Mouse (Mus musculus) midbrain, embryonic 13.5 days (tissue): Measurements from ENCODE around the gene Ercc8. TPM values are rescaled to one million over a fixed set of nuclear protein-coding genes. Genes with fewer than 3 reads are reported as not detected.

Experiments
- ATAC-seq: fragments of 200-750 bp; cut with Nextera tagmentation; 2 replicates; pipeline ENCODE4 v1.8.0; 2017; ENCODE audit warnings: mild to moderate bottlenecking, moderate TSS enrichment, moderate library complexity
- H3K27ac ChIP-seq: fragments of 300-500 bp; sonication (generic); 2 replicates; pipeline ENCODE4 v1.5.1; 2015; ENCODE audit warnings: inconsistent platforms, mild to moderate bottlenecking, moderate library complexity
- H3K27me3 ChIP-seq: fragments of 300-500 bp; sonication (generic); 2 replicates; pipeline ENCODE4 v1.6.1; 2015; ENCODE audit warnings: mild to moderate bottlenecking, inconsistent platforms
- H3K36me3 ChIP-seq: fragments of 300-500 bp; sonication (generic); 2 replicates; pipeline ENCODE4 v1.6.1; 2015; ENCODE audit warnings: mild to moderate bottlenecking, inconsistent platforms
- H3K4me1 ChIP-seq: fragments of 300-500 bp; sonication (generic); replicated peaks from 2 replicates; pipeline ENCODE4 v1.6.1; 2015; ENCODE audit warnings: inconsistent platforms
- H3K4me2 ChIP-seq: fragments of 300-500 bp; sonication (generic); replicated peaks from 2 replicates; pipeline ENCODE4 v1.6.1; 2015; ENCODE audit warnings: moderate library complexity, mild to moderate bottlenecking, inconsistent platforms
- H3K4me3 ChIP-seq: fragments of 300-500 bp; sonication (generic); replicated peaks from 2 replicates; pipeline ENCODE4 v1.5.1; 2015; ENCODE audit warnings: mild to moderate bottlenecking, inconsistent platforms
- H3K9ac ChIP-seq: fragments of 300-500 bp; sonication (generic); replicated peaks from 2 replicates; pipeline ENCODE4 v1.6.1; 2015; ENCODE audit warnings: mild to moderate bottlenecking, inconsistent platforms
- H3K9me3 ChIP-seq: fragments of 300-500 bp; sonication (generic); 2 replicates; pipeline ENCODE4 v1.6.1; 2016; ENCODE audit warnings: mild to moderate bottlenecking, inconsistent platforms
- WGBS: fragments of 180-500 bp; shearing (Covaris S2); methylation state at CpG from one replicate; pipeline ENCODE4 v1.1.7; 2015; 5-methylcytosine and 5-hydroxymethylcytosine counted together
- polyA plus RNA-seq: library from polyadenylated mRNA; unstranded; fragments of >200 nt; fragmentation: Nextera tagmentation; extraction: Ambion mirVana; gene quantifications from 2 replicates; pipeline ENCODE4 v1.2.1, GENCODE M21; 2015

The Ercc8 gene
- polyA plus RNA-seq, 1 experiment from 2014 or later = 29.1 TPM

DNA sequence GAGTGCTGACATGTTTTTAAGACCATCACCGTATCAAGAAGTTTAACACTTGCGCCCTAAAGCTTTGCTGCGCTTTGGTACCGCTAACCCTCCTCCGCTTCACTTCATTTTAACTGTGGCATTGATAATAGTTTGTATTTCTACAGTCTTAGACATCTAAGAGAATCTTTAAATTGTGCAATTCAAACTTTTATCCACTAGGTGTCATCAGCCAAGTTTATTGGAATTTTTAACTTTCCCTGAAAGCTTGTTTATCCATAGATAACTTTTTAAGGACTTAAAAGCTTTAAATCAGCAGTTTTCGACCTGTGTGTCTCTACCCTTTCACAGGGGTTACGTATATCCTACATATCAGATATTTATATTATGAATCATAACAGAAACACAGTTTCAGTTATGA, 1.4 kb downstream of the Ercc8 start:
- peak overlapping the region; percentile 91; the same call in 1 of the 2 replicates for H3K4me3 ChIP-seq
- H3K4me1 ChIP-seq = peaks cover 15% of the 10 kb centered on the region
- WGBS = 68% methylated on average over 7 of the region's 7 CpGs
- H3K27me3 ChIP-seq = no peaks in the 10 kb centered on the region
- no peak overlapping the region for H3K27ac ChIP-seq
- no peak overlapping the region for H3K9ac ChIP-seq
- H3K9me3 ChIP-seq = no peaks in the 10 kb centered on the region
- no peak for ATAC-seq
- peak overlapping the region; percentile 84 for H3K4me2 ChIP-seq
- peaks cover 13% of the 10 kb centered on the region; the same call in 1 of the 2 replicates for H3K36me3 ChIP-seq

DNA sequence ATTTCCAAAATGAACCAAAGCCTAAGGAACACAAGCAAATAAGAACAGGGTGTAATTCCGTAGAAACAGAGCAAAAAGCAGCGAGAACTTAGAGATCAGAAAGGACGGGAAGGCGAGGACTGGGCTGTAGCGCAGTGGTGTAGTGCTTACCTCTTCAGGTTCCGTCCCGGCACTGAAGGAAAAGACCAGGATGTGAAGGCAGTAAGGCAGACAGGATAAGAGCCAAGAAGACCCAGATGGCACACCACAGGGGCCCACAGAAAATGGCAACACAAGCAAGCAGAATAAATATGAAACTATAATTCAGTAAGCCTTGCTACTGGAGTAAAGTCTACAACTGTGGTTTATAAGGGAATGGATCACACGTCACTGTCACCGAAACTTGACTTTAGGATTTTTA, 5.4 kb downstream of the Ercc8 start:
- H3K4me3 ChIP-seq = no peak overlapping the region
- no peaks in the 10 kb centered on the region for H3K27me3 ChIP-seq
- no peaks in the 10 kb centered on the region for H3K9me3 ChIP-seq
- peaks cover 13% of the 10 kb centered on the region; the same call in 1 of the 2 replicates for H3K36me3 ChIP-seq
- 94% methylated on average over 9 of the region's 9 CpGs for WGBS
- no peak for ATAC-seq
- H3K9ac ChIP-seq = no peak overlapping the region
- no peak overlapping the region for H3K4me2 ChIP-seq
- no peak overlapping the region for H3K27ac ChIP-seq
- H3K4me1 ChIP-seq = peaks cover 9% of the 10 kb centered on the region

GRCm38 (mm10) chr13:108164621-108165020, 6.1 kb downstream of the Ercc8 start:
- H3K4me2 ChIP-seq = no peak overlapping the region
- no peak overlapping the region for H3K4me3 ChIP-seq
- H3K27me3 ChIP-seq = no peaks in the 10 kb centered on the region
- no peak for ATAC-seq
- H3K9ac ChIP-seq = no peak overlapping the region
- no peaks in the 10 kb centered on the region for H3K9me3 ChIP-seq
- H3K4me1 ChIP-seq = peaks cover 3% of the 10 kb centered on the region
- no peak overlapping the region for H3K27ac ChIP-seq
- 92% methylated on average over 3 of the region's 3 CpGs for WGBS
- H3K36me3 ChIP-seq = peaks cover 17% of the 10 kb centered on the region; the same call in 1 of the 2 replicates

GRCm38 (mm10) chr13:108170002-108170401, 11.5 kb downstream of the Ercc8 start:
- ATAC-seq = no peak
- peaks cover 46% of the 10 kb centered on the region for H3K36me3 ChIP-seq
- no peaks in the 10 kb centered on the region for H3K4me1 ChIP-seq
- H3K9me3 ChIP-seq = no peaks in the 10 kb centered on the region
- no peak overlapping the region for H3K27ac ChIP-seq
- H3K9ac ChIP-seq = no peak overlapping the region
- H3K27me3 ChIP-seq = no peaks in the 10 kb centered on the region
- no peak overlapping the region for H3K4me2 ChIP-seq
- 96% methylated on average over 1 of the region's 1 CpGs for WGBS
- H3K4me3 ChIP-seq = no peak overlapping the region

DNA sequence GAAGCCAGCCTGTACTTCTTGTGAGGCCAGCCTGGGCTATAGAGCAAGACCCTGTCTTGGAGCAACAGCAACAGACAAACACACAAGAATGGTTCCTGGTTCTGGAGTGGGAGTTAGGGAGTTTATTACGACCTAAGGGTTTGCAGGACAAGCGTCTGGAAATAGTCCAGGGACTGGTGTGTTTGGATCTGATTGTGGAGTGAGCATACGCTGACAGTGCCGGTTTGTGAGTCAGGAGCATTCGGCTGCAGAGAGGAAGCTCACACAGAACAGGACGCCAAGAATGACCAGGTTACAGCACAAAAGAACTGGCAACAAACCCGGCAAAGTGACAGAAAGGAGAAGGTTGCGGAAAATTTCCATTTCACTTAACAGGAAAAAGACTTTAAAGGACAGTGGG, 12.0 kb downstream of the Ercc8 start:
- ATAC-seq = no peak
- Histone ChIP-seq H3K4me3 (no peak overlapping the region), H3K4me2 (no peak overlapping the region), H3K27me3 (no peaks in the 10 kb centered on the region), H3K4me1 (no peaks in the 10 kb centered on the region), H3K9me3 (no peaks in the 10 kb centered on the region), H3K27ac (no peak overlapping the region), H3K9ac (no peak overlapping the region), H3K36me3 (peaks cover 48% of the 10 kb centered on the region)
- WGBS = 92% methylated on average over 8 of the region's 8 CpGs

DNA sequence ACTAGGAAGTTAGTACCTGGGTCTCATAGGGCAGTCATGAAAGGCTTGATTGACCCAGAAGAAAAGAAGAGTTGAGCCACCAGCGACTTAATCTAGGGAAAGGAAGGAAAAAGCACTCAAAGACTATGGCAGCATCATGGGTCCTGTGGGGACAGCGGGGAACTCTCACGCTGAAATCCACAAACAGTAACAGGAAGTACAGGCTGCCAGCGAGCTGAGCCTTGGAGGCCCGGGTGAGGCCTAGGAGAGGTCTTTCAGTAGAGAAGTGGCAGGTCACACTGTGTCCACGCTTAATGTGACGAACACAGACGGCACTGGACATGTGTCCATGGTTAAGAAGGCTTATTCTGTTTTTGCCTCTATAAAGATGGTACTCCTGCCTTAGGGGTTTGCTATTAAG, 21.1 kb downstream of the Ercc8 start:
- no peak for ATAC-seq
- Histone ChIP-seq H3K4me3 (no peak overlapping the region), H3K36me3 (peaks cover 62% of the 10 kb centered on the region), H3K27ac (no peak overlapping the region), H3K27me3 (no peaks in the 10 kb centered on the region), H3K4me2 (no peak overlapping the region), H3K9ac (no peak overlapping the region), H3K4me1 (no peaks in the 10 kb centered on the region), H3K9me3 (no peaks in the 10 kb centered on the region)
- 91% methylated on average over 8 of the region's 8 CpGs for WGBS

GRCm38 (mm10) chr13:108180821-108181220, 22.3 kb downstream of the Ercc8 start:
- H3K4me2 ChIP-seq = no peak overlapping the region
- H3K9me3 ChIP-seq = no peaks in the 10 kb centered on the region
- H3K9ac ChIP-seq = no peak overlapping the region
- no peak overlapping the region for H3K4me3 ChIP-seq
- no peak overlapping the region for H3K27ac ChIP-seq
- no peaks in the 10 kb centered on the region for H3K4me1 ChIP-seq
- H3K27me3 ChIP-seq = no peaks in the 10 kb centered on the region
- H3K36me3 ChIP-seq = peaks cover 67% of the 10 kb centered on the region
- 94% methylated on average over 5 of the region's 5 CpGs for WGBS
- no peak for ATAC-seq

DNA sequence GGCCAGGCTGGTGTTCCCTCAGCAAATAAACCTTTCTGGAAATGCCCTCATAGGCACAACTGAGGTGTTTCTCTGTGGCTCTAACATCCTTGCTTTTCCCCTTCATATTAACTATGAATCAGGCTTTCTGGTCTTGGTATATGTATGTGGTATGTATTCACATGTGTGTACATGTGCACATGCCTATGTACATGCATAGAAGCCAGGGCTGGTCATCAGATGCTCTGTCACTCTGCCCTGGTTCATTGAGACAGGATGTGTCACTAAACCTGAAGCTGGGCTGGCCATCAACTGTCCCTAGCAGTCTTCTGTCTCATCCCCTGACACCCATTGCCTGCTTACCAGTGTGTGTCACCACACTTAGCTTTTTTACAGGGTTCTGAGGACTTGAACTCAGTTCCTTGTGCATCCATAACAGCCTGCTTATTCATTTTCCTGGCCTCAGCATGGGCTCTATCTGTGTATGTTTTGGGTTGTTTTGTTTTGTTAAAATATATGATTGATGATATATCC, 26.3 kb downstream of the Ercc8 start:
- H3K4me1 ChIP-seq = no peaks in the 10 kb centered on the region
- H3K4me2 ChIP-seq = no peak overlapping the region
- no peak overlapping the region for H3K4me3 ChIP-seq
- H3K27me3 ChIP-seq = no peaks in the 10 kb centered on the region
- no peak for ATAC-seq
- no peak overlapping the region for H3K9ac ChIP-seq
- peaks cover 58% of the 10 kb centered on the region for H3K36me3 ChIP-seq
- no peak overlapping the region for H3K27ac ChIP-seq
- H3K9me3 ChIP-seq = no peaks in the 10 kb centered on the region

DNA sequence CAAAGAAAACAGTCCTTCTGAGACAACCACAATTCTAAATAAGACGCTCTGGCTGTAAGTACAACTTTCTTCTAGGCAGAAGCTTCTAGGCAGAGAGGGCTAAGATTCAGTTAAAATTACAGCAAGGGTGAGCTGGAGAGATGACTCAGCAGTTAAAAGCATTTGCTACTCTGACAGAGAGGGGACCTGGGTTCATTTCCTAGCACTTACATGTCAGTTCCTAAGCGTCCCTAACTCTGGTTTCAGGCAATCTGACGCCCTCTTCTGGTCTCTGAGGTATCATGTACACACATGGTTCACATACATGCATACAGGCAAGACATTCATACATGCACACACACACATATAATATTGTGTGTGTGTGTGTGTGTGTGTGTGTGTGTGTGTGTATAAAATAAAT, 27.0 kb downstream of the Ercc8 start:
- no peak overlapping the region for H3K9ac ChIP-seq
- H3K27ac ChIP-seq = no peak overlapping the region
- H3K4me3 ChIP-seq = no peak overlapping the region
- H3K27me3 ChIP-seq = no peaks in the 10 kb centered on the region
- WGBS = 89% methylated on average over 3 of the region's 3 CpGs
- H3K4me2 ChIP-seq = no peak overlapping the region
- peaks cover 55% of the 10 kb centered on the region for H3K36me3 ChIP-seq
- H3K4me1 ChIP-seq = no peaks in the 10 kb centered on the region
- H3K9me3 ChIP-seq = no peaks in the 10 kb centered on the region
- no peak for ATAC-seq

- Histone ChIP-seq H3K36me3 (peaks cover 36% of the 10 kb centered on the region), H3K9ac (no peak overlapping the region), H3K4me2 (no peak overlapping the region), H3K4me3 (no peak overlapping the region), H3K27me3 (no peaks in the 10 kb centered on the region), H3K9me3 (no peaks in the 10 kb centered on the region), H3K27ac (no peak overlapping the region), H3K4me1 (no peaks in the 10 kb centered on the region)
- 93% methylated on average over 4 of the region's 4 CpGs for WGBS
- ATAC-seq = no peak
Measured at GRCm38 (mm10) chr13:108187994-108188393, 29.5 kb downstream of the Ercc8 start.

- H3K9me3 ChIP-seq = no peaks in the 10 kb centered on the region
- WGBS = 67% methylated on average over 11 of the region's 11 CpGs
- H3K27ac ChIP-seq = no peak overlapping the region
- H3K36me3 ChIP-seq = peaks cover 32% of the 10 kb centered on the region
- no peak overlapping the region for H3K4me2 ChIP-seq
- H3K27me3 ChIP-seq = no peaks in the 10 kb centered on the region
- H3K9ac ChIP-seq = no peak overlapping the region
- ATAC-seq = no peak
- H3K4me1 ChIP-seq = no peaks in the 10 kb centered on the region
- no peak overlapping the region for H3K4me3 ChIP-seq
Measured at GRCm38 (mm10) chr13:108191074-108191720, 32.7 kb downstream of the Ercc8 start.

- H3K27ac ChIP-seq = no peak overlapping the region
- H3K27me3 ChIP-seq = no peaks in the 10 kb centered on the region
- H3K4me1 ChIP-seq = no peaks in the 10 kb centered on the region
- no peak overlapping the region for H3K4me2 ChIP-seq
- no peaks in the 10 kb centered on the region for H3K9me3 ChIP-seq
- 97% methylated on average over 6 of the region's 6 CpGs for WGBS
- no peak overlapping the region for H3K4me3 ChIP-seq
- H3K9ac ChIP-seq = no peak overlapping the region
- ATAC-seq = no peak
- peaks cover 24% of the 10 kb centered on the region for H3K36me3 ChIP-seq
Measured at GRCm38 (mm10) chr13:108195474-108195873, 36.9 kb downstream of the Ercc8 start.

DNA sequence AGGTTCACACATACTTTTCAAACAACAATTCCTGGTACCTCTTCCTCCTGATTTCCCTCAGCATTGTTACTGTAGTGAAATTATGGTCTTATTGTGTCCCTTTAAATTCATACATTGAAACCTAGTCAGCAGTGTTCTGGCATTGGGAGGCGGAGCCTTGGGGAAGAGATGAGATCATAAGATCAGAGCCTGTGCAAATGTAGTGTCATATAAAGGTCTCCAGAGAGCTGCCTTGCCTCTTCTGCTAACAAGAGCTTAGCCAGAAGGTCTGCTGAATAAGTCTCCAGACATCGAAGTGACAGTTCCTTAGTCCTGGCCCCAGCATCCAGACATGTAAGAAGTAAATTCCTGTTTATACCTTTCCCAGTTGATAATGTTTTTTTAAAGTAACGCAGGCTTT, 46.3 kb downstream of the Ercc8 start:
- Histone ChIP-seq H3K4me3 (no peak overlapping the region), H3K9me3 (no peaks in the 10 kb centered on the region), H3K36me3 (no peaks in the 10 kb centered on the region), H3K4me1 (no peaks in the 10 kb centered on the region), H3K27ac (no peak overlapping the region), H3K4me2 (no peak overlapping the region), H3K27me3 (no peaks in the 10 kb centered on the region), H3K9ac (no peak overlapping the region)
- WGBS = 90% methylated on average over 3 of the region's 3 CpGs
- no peak for ATAC-seq
